ENCODE assay signal across 1 mouse cellular context in the genomic region with DNA sequence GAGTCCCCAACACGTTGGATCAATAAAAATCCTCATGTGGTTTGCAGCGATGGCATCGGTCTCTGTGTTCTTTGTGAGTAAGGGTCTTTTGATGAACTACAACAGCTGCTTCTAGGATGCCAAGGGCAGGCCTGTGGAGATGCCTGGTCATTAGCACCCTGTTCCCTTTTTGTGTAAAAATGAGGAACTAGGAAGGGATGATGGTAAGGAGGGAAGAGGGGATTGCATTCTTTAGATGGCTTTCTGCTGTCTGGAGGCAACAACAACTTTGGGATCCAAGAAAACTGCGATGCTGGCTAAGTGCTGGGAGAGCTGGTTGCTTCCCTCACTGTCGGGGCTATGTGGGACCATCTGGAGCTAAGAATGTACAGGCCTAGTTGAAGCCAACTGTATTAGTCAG.
TF ChIP-seq lines count a peak whose summit lies in the region.

No protein-coding gene starts in this region.

TF ChIP-seq in MEL, 35 proteins besides CTCF, POLR2A, EP300 and RAD21:
- TF ChIP-seq NELFE (IDR thresholded peaks at IDR 0.05; ENCODE audit: low read depth, low read length), result no peak
- TF ChIP-seq MAZ (IDR thresholded peaks at IDR 0.05; ENCODE audit: low read depth, low read length), result no peak
- no peak for TF ChIP-seq POLR2AphosphoS5 (IDR thresholded peaks at IDR 0.05; ENCODE audit: borderline replicate concordance, low read depth, low read length)
- no peak for TF ChIP-seq ZNF384 (IDR thresholded peaks at IDR 0.05; ENCODE audit: low read depth, low read length)
- TF ChIP-seq ZMIZ1 (IDR thresholded peaks at IDR 0.05; ENCODE audit: low read depth, low read length), result no peak
- TF ChIP-seq POLR2AphosphoS2 (IDR thresholded peaks at IDR 0.05; ENCODE audit: low read length), result no peak
- TF ChIP-seq JUND (IDR thresholded peaks at IDR 0.05; ENCODE audit: low read depth, low read length), result no peak
- no peak for TF ChIP-seq ZKSCAN1 (IDR thresholded peaks at IDR 0.05; ENCODE audit: low read depth, low read length)
- TF ChIP-seq USF1 (IDR thresholded peaks at IDR 0.05; ENCODE audit: low read depth, low read length), result no peak
- TF ChIP-seq SIN3A (IDR thresholded peaks at IDR 0.05; ENCODE audit: low read length), result no peak
